Mouse (Mus musculus): Measurements from ENCODE around the gene Tubg2. TPM values are rescaled to one million over a fixed set of nuclear protein-coding genes. Genes with fewer than 3 reads are reported as not detected.

Gene Tubg2
- polyA plus RNA-seq, 1 experiment = 2.2 TPM

GRCm38 (mm10) chr11:101192646-101193045 is 36.9 kb downstream of the Tubg2 start:
- TF ChIP-seq CTCF (IDR thresholded peaks at IDR 0.05; ENCODE audit: extremely low read depth, insufficient read length, insufficient replicate concordance, low read depth, low read length) (no peak), POLR2A (IDR thresholded peaks at IDR 0.05; ENCODE audit: low read depth, low read length) (no peak)
- H3K36me3 ChIP-seq (ENCODE audit: control insufficient read depth, insufficient read depth, low read length) = peaks cover 39% of the 10 kb centered on the region
- H3K4me1 ChIP-seq (ENCODE audit: control insufficient read depth, insufficient read depth, insufficient read length, low read length) = no peaks in the 10 kb centered on the region
- H3K27ac ChIP-seq (ENCODE audit: insufficient read depth, low read depth, low read length) = no peak overlapping the region
- 83% methylated on average over 6 of the region's 6 CpGs for WGBS
- H3K27me3 ChIP-seq (ENCODE audit: control insufficient read depth, insufficient read depth, low read length) = no peaks in the 10 kb centered on the region
- no peak overlapping the region for H3K4me3 ChIP-seq (ENCODE audit: low read depth, low read length)

DNA sequence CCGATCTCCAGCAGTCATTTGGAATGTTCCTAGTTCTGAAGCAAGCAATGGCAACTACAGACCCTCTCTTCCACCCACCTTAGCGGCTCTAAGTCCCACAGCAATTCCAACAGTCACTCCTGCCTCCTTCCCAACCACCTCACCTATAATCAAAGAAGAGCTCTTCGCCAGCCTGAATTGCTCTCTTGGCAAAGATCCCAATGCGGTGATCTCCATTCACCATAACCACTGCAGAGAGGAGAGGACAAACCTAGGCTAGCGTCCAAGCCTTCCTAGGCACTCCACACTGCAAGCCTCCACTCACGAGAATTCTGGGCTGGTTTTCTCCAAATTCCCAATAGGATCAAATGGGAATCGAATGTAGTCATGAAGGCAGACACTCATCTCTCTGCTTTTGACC is 37.4 kb downstream of the Tubg2 start:
- TF ChIP-seq POLR2A (IDR thresholded peaks at IDR 0.05; ENCODE audit: low read depth, low read length) (no peak), CTCF (IDR thresholded peaks at IDR 0.05; ENCODE audit: extremely low read depth, insufficient read length, insufficient replicate concordance, low read depth, low read length) (no peak)
- H3K27me3 ChIP-seq (ENCODE audit: control insufficient read depth, insufficient read depth, low read length) = no peaks in the 10 kb centered on the region
- 89% methylated on average over 7 of the region's 7 CpGs for WGBS
- no peaks in the 10 kb centered on the region for H3K4me1 ChIP-seq (ENCODE audit: control insufficient read depth, insufficient read depth, insufficient read length, low read length)
- no peak overlapping the region for H3K27ac ChIP-seq (ENCODE audit: insufficient read depth, low read depth, low read length)
- H3K4me3 ChIP-seq (ENCODE audit: low read depth, low read length) = no peak overlapping the region
- H3K36me3 ChIP-seq (ENCODE audit: control insufficient read depth, insufficient read depth, low read length) = peaks cover 44% of the 10 kb centered on the region

GRCm38 (mm10) chr11:101194137-101194536 is 38.4 kb downstream of the Tubg2 start:
- TF ChIP-seq POLR2A (IDR thresholded peaks at IDR 0.05; ENCODE audit: low read depth, low read length) (no peak), CTCF (IDR thresholded peaks at IDR 0.05; ENCODE audit: extremely low read depth, insufficient read length, insufficient replicate concordance, low read depth, low read length) (no peak)
- no peak overlapping the region for H3K27ac ChIP-seq (ENCODE audit: insufficient read depth, low read depth, low read length)
- H3K27me3 ChIP-seq (ENCODE audit: control insufficient read depth, insufficient read depth, low read length) = no peaks in the 10 kb centered on the region
- 57% methylated on average over 5 of the region's 5 CpGs for WGBS
- peaks cover 51% of the 10 kb centered on the region for H3K36me3 ChIP-seq (ENCODE audit: control insufficient read depth, insufficient read depth, low read length)
- no peaks in the 10 kb centered on the region for H3K4me1 ChIP-seq (ENCODE audit: control insufficient read depth, insufficient read depth, insufficient read length, low read length)
- H3K4me3 ChIP-seq (ENCODE audit: low read depth, low read length) = no peak overlapping the region

- H3K4me1 ChIP-seq (ENCODE audit: control insufficient read depth, insufficient read depth, insufficient read length, low read length) = no peaks in the 10 kb centered on the region
- no peak overlapping the region for H3K4me3 ChIP-seq (ENCODE audit: low read depth, low read length)
- TF ChIP-seq CTCF (IDR thresholded peaks at IDR 0.05; ENCODE audit: extremely low read depth, insufficient read length, insufficient replicate concordance, low read depth, low read length) (no peak), POLR2A (IDR thresholded peaks at IDR 0.05; ENCODE audit: low read depth, low read length) (no peak)
- 88% methylated on average over 6 of the region's 6 CpGs for WGBS
- H3K27ac ChIP-seq (ENCODE audit: insufficient read depth, low read depth, low read length) = no peak overlapping the region
- H3K27me3 ChIP-seq (ENCODE audit: control insufficient read depth, insufficient read depth, low read length) = no peaks in the 10 kb centered on the region
- peaks cover 56% of the 10 kb centered on the region for H3K36me3 ChIP-seq (ENCODE audit: control insufficient read depth, insufficient read depth, low read length)
These were observed 38.9 kb downstream of the Tubg2 start for GRCm38 (mm10) chr11:101194643-101195042.

DNA sequence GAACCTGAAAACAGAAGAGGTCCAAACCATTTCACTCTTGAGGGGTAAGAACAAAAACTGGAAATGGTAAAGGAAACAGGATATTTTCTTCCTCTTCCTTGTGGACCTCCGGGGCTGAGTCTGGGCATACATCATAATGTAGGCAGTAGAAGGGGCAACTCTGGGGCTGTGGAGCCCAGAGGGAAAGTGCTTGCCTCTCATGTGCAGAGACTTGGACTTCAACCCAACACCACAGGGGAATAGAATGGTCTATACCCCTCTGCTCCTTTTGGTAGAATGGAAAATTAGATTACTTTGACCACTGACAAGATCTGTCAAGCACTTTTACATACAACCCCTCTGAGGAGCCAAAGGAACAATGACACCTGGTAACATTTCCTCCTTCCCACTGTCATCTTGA is 39.4 kb downstream of the Tubg2 start:
- TF ChIP-seq CTCF (IDR thresholded peaks at IDR 0.05; ENCODE audit: extremely low read depth, insufficient read length, insufficient replicate concordance, low read depth, low read length) (no peak), POLR2A (IDR thresholded peaks at IDR 0.05; ENCODE audit: low read depth, low read length) (no peak)
- WGBS = 62% methylated on average over 1 of the region's 1 CpGs
- Histone ChIP-seq H3K36me3 (ENCODE audit: control insufficient read depth, insufficient read depth, low read length) (peaks cover 59% of the 10 kb centered on the region), H3K27me3 (ENCODE audit: control insufficient read depth, insufficient read depth, low read length) (no peaks in the 10 kb centered on the region), H3K4me1 (ENCODE audit: control insufficient read depth, insufficient read depth, insufficient read length, low read length) (no peaks in the 10 kb centered on the region), H3K27ac (ENCODE audit: insufficient read depth, low read depth, low read length) (no peak overlapping the region), H3K4me3 (ENCODE audit: low read depth, low read length) (no peak overlapping the region)

DNA sequence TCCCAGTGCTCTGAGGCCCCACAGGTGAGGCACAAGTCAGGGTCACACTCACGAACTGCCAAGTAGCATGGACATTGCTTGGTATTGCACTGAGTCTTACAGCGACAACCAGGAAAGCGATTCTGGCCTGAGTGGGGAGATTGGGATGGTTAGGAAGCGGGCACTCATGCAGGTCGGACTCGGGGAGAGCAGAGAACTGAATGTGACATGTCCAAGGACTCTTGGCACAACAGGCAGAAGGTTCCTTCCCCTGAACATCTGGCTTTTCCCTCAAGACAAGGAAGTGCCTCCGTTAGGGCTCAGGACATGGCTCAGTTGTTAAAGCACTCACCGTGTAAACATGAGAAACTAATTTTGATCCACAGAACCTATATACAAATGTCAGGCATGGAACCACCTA is 39.9 kb downstream of the Tubg2 start:
- 88% methylated on average over 8 of the region's 8 CpGs for WGBS
- Histone ChIP-seq H3K27ac (ENCODE audit: insufficient read depth, low read depth, low read length) (no peak overlapping the region), H3K4me3 (ENCODE audit: low read depth, low read length) (no peak overlapping the region), H3K4me1 (ENCODE audit: control insufficient read depth, insufficient read depth, insufficient read length, low read length) (no peaks in the 10 kb centered on the region), H3K36me3 (ENCODE audit: control insufficient read depth, insufficient read depth, low read length) (peaks cover 64% of the 10 kb centered on the region), H3K27me3 (ENCODE audit: control insufficient read depth, insufficient read depth, low read length) (no peaks in the 10 kb centered on the region)
- TF ChIP-seq CTCF (IDR thresholded peaks at IDR 0.05; ENCODE audit: extremely low read depth, insufficient read length, insufficient replicate concordance, low read depth, low read length) (no peak), POLR2A (IDR thresholded peaks at IDR 0.05; ENCODE audit: low read depth, low read length) (no peak)

GRCm38 (mm10) chr11:101196175-101196574 is 40.5 kb downstream of the Tubg2 start:
- H3K27me3 ChIP-seq (ENCODE audit: control insufficient read depth, insufficient read depth, low read length) = no peaks in the 10 kb centered on the region
- no peak overlapping the region for H3K27ac ChIP-seq (ENCODE audit: insufficient read depth, low read depth, low read length)
- 88% methylated on average over 8 of the region's 8 CpGs for WGBS
- TF ChIP-seq CTCF (IDR thresholded peaks at IDR 0.05; ENCODE audit: extremely low read depth, insufficient read length, insufficient replicate concordance, low read depth, low read length) (no peak), POLR2A (IDR thresholded peaks at IDR 0.05; ENCODE audit: low read depth, low read length) (no peak)
- H3K4me3 ChIP-seq (ENCODE audit: low read depth, low read length) = no peak overlapping the region
- peaks cover 67% of the 10 kb centered on the region for H3K36me3 ChIP-seq (ENCODE audit: control insufficient read depth, insufficient read depth, low read length)
- no peaks in the 10 kb centered on the region for H3K4me1 ChIP-seq (ENCODE audit: control insufficient read depth, insufficient read depth, insufficient read length, low read length)

GRCm38 (mm10) chr11:101199555-101199954 is 43.8 kb downstream of the Tubg2 start:
- WGBS = 81% methylated on average over 3 of the region's 3 CpGs
- no peak overlapping the region for H3K4me3 ChIP-seq (ENCODE audit: low read depth, low read length)
- TF ChIP-seq CTCF (IDR thresholded peaks at IDR 0.05; ENCODE audit: extremely low read depth, insufficient read length, insufficient replicate concordance, low read depth, low read length) (no peak), POLR2A (IDR thresholded peaks at IDR 0.05; ENCODE audit: low read depth, low read length) (no peak)

More at GRCm38 (mm10) chr11:101199555-101199954, 43.8 kb downstream of the Tubg2 start:
- Histone ChIP-seq H3K27me3 (ENCODE audit: control insufficient read depth, insufficient read depth, low read length) (no peaks in the 10 kb centered on the region), H3K4me1 (ENCODE audit: control insufficient read depth, insufficient read depth, insufficient read length, low read length) (no peaks in the 10 kb centered on the region), H3K27ac (ENCODE audit: insufficient read depth, low read depth, low read length) (no peak overlapping the region), H3K36me3 (ENCODE audit: control insufficient read depth, insufficient read depth, low read length) (peaks cover 78% of the 10 kb centered on the region)
